Mouse (Mus musculus) spleen, postnatal 10 days (tissue): ENCODE data around the gene Tgoln1.

Experiments
- DNase-seq, 2 experiments: peaks; one replicate each; pipeline ENCODE4 v3.0.0; 2021 to 2022; ENCODE audit warnings: low spot score in 2 of 2

Gene Tgoln1

GRCm38 (mm10) chr6:72616643-72617288 is at the start of gene Tgoln1:
Tgoln1 (minus strand) TSS chr6:72617000.
- DNase-seq: peak; percentile 84 to 97

GRCm38 (mm10) chr6:72664290-72664689 is 47.5 kb upstream of the Tgoln1 start:
- no peak for DNase-seq

GRCm38 (mm10) chr6:72663000-72663399 is 46.2 kb upstream of the Tgoln1 start:
- no peak for DNase-seq

GRCm38 (mm10) chr6:72660391-72660720 is 43.6 kb upstream of the Tgoln1 start:
- no peak for DNase-seq

- DNase-seq: no peak
These were observed 43.1 kb upstream of the Tgoln1 start for GRCm38 (mm10) chr6:72659717-72660390.

GRCm38 (mm10) chr6:72658006-72658405 is 41.2 kb upstream of the Tgoln1 start:
- DNase-seq: peak in 1 of 2 experiments; percentile 49

- no peak for DNase-seq
These were observed 39.2 kb upstream of the Tgoln1 start for GRCm38 (mm10) chr6:72656053-72656442.

GRCm38 (mm10) chr6:72655309-72656052 is 38.7 kb upstream of the Tgoln1 start:
- no peak for DNase-seq

- DNase-seq: no peak
These were observed 37.6 kb upstream of the Tgoln1 start for GRCm38 (mm10) chr6:72654355-72654754.

- no peak for DNase-seq
These were observed 36.6 kb upstream of the Tgoln1 start for GRCm38 (mm10) chr6:72653419-72653818.

- DNase-seq: no peak
These were observed 33.6 kb upstream of the Tgoln1 start for GRCm38 (mm10) chr6:72650338-72650851.

- DNase-seq: no peak
These were observed 31.3 kb upstream of the Tgoln1 start for GRCm38 (mm10) chr6:72648002-72648595.

- DNase-seq: peak; percentile 31 to 72
These were observed 30.6 kb upstream of the Tgoln1 start for GRCm38 (mm10) chr6:72647383-72647820.

- no peak for DNase-seq
These were observed 28.6 kb upstream of the Tgoln1 start for GRCm38 (mm10) chr6:72645364-72645763.

- DNase-seq: no peak
These were observed 27.8 kb upstream of the Tgoln1 start for GRCm38 (mm10) chr6:72644576-72644975.

GRCm38 (mm10) chr6:72641218-72641954 is 24.6 kb upstream of the Tgoln1 start:
- no peak for DNase-seq

GRCm38 (mm10) chr6:72636940-72637339 is 20.1 kb upstream of the Tgoln1 start:
- DNase-seq: no peak

- DNase-seq: peak; percentile 20 to 32
These were observed 19.1 kb upstream of the Tgoln1 start for GRCm38 (mm10) chr6:72635760-72636431.

GRCm38 (mm10) chr6:72634311-72634710 is 17.5 kb upstream of the Tgoln1 start:
- DNase-seq: no peak

GRCm38 (mm10) chr6:72631700-72632099 is 14.9 kb upstream of the Tgoln1 start:
- no peak for DNase-seq

GRCm38 (mm10) chr6:72630961-72631360 is 14.2 kb upstream of the Tgoln1 start:
- no peak for DNase-seq
